ENCODE assay signal across 8 mouse cellular contexts in genomic region chr17:24695326-24696010, GRCm38 (mm10). TPM values are rescaled to one million over a fixed set of nuclear protein-coding genes. Genes with fewer than 3 reads are reported as not detected.
DNase-seq lines count a peak whose midpoint lies in the region; ATAC-seq and TF ChIP-seq lines count a peak whose summit lies in the region.

No protein-coding gene starts in this region.

- ATAC-seq in forebrain, embryonic 15.5 days (replicated peaks), result peak; percentile 38
- no peak for ATAC-seq in liver, embryonic 13.5 days (ENCODE audit: low read depth)
- ATAC-seq in inflammation-experienced regulatory T-cells, adult 6 months, result no peak

- TF ChIP-seq POLR2A in heart, adult 2 months (IDR thresholded peaks at IDR 0.05; ENCODE audit: insufficient read depth, low read depth, low read length), result no peak
- TF ChIP-seq POLR2A in CH12.LX (IDR thresholded peaks at IDR 0.05; ENCODE audit: low read depth, low read length), result no peak

- no peak for TF ChIP-seq RAD21 in CH12.LX (IDR thresholded peaks at IDR 0.05; ENCODE audit: low read depth, low read length)

- dilution Hi-C loops in CH12.LX (cut with MboI; ENCODE audit: extremely low pct_ligation_motif_present, extremely low pct_unique_long_range_greater_than_20kb, low sequenced_read_pairs), result no loop called here

- no peaks in the 10 kb centered on the region for H3K9me3 ChIP-seq in CH12.LX (replicated peaks; ENCODE audit: low read length)
- H3K9me3 ChIP-seq in forebrain, embryonic 15.5 days, result no peaks in the 10 kb centered on the region
- H3K9me3 ChIP-seq in liver, embryonic 13.5 days (replicated peaks), result no peaks in the 10 kb centered on the region

- 11% methylated on average over 51 of the region's 51 CpGs for WGBS in heart, adult 2 months
- 7% methylated on average over 44 of the region's 51 CpGs for WGBS in forebrain, embryonic 15.5 days
- WGBS in liver, embryonic 13.5 days (ENCODE audit: insufficient replicate concordance), result 6% methylated on average over 49 of the region's 51 CpGs

- TF ChIP-seq EP300 in heart, adult 2 months (IDR thresholded peaks at IDR 0.05; ENCODE audit: insufficient read depth, low read depth, low read length), result no peak
- no peak for TF ChIP-seq EP300 in CH12.LX (IDR thresholded peaks at IDR 0.05; ENCODE audit: low read length)

- H3K9ac ChIP-seq in heart, adult 2 months (ENCODE audit: low read depth, low read length), result peak overlapping the region; percentile 84
- peak overlapping the region; percentile 72 for H3K9ac ChIP-seq in CH12.LX (ENCODE audit: insufficient read depth, low read depth)
- H3K9ac ChIP-seq in forebrain, embryonic 15.5 days (replicated peaks), result peak overlapping the region; percentile 86
- H3K9ac ChIP-seq in liver, embryonic 13.5 days, result peak overlapping the region; percentile 90

- no peaks in the 10 kb centered on the region; the same call in 1 of the 2 replicates for H3K4me1 ChIP-seq in heart, adult 2 months (ENCODE audit: control insufficient read depth, insufficient read depth, low read length)
- H3K4me1 ChIP-seq in CH12.LX (ENCODE audit: control insufficient read depth in 1 of 2, insufficient read depth in 2 of 2), result peaks cover 11 to 53% of the 10 kb centered on the region in 2 experiments
- peaks cover 26% of the 10 kb centered on the region for H3K4me1 ChIP-seq in forebrain, embryonic 15.5 days
- peaks cover 40% of the 10 kb centered on the region for H3K4me1 ChIP-seq in liver, embryonic 13.5 days (replicated peaks)

- H3K27ac ChIP-seq in heart, adult 2 months, result peak overlapping the region; percentile 79
- peak overlapping the region; percentile 36 for H3K27ac ChIP-seq in CH12.LX (ENCODE audit: insufficient read depth, low read depth)
- H3K27ac ChIP-seq in forebrain, embryonic 15.5 days (replicated peaks), result peak overlapping the region; percentile 87
- H3K27ac ChIP-seq in liver, embryonic 13.5 days, result peak overlapping the region; percentile 88

- no peaks in the 10 kb centered on the region for H3K36me3 ChIP-seq in heart, adult 2 months (ENCODE audit: control insufficient read depth, insufficient read depth, low read length)
- H3K36me3 ChIP-seq in CH12.LX (replicated peaks in 1 of 2; ENCODE audit: control insufficient read depth in 1 of 2, insufficient read depth in 1 of 2, low read length in 1 of 2), result peaks cover 19 to 39% of the 10 kb centered on the region in 2 experiments
- H3K36me3 ChIP-seq in forebrain, embryonic 15.5 days, result peaks cover 21% of the 10 kb centered on the region
- H3K36me3 ChIP-seq in liver, embryonic 13.5 days, result peaks cover 30% of the 10 kb centered on the region

- in situ Hi-C loops in CH12.LX (cut with MboI; ENCODE audit: low pct_ligation_motif_present, low pct_unique_long_range_greater_than_20kb, low sequenced_read_pairs), result no loop called here

- intact Hi-C loops in heart, adult 2 months (cut with DNase I), result loop anchor here (1.0 to 2.0 kb wide), 2 partner anchors 12 to 19 kb away; partner anchors contain the start of gene Tbl3
- intact Hi-C loops in heart, postnatal 36 days (cut with DNase I), result loop anchor here (2.0 kb wide), 1 partner anchor 25 kb away; no protein-coding TSS in a partner anchor

- H3K79me2 ChIP-seq in heart, adult 2 months (replicated peaks; ENCODE audit: control insufficient read depth, insufficient read depth, low read length), result no peaks in the 10 kb centered on the region
- H3K79me2 ChIP-seq in CH12.LX (replicated peaks; ENCODE audit: control insufficient read depth, extremely low read depth, insufficient read depth, poor library complexity, severe bottlenecking), result no peaks in the 10 kb centered on the region

- TF ChIP-seq CTCF in heart, adult 2 months (IDR thresholded peaks at IDR 0.05), result no peak
- TF ChIP-seq CTCF in CH12.LX (conservative IDR thresholded peaks at IDR 0.05 in 1 of 2, IDR thresholded peaks at IDR 0.05 in 1 of 2; ENCODE audit: low read depth in 2 of 2, low read length in 2 of 2), result no peak

- H3K4me3 ChIP-seq in heart, adult 2 months, result peak overlapping the region; percentile 49
- peak overlapping the region; percentile 79 to 86 (median 85) for H3K4me3 ChIP-seq in CH12.LX (replicated peaks in 1 of 3; ENCODE audit: low read depth in 2 of 3, low read length in 2 of 3, poor library complexity in 1 of 3)
- peak overlapping the region; percentile 77 for H3K4me3 ChIP-seq in forebrain, embryonic 15.5 days
- peak overlapping the region; percentile 84 for H3K4me3 ChIP-seq in liver, embryonic 13.5 days (replicated peaks)

- DNase-seq in heart, adult 2 months, result no peak
- no peak for DNase-seq in heart, postnatal 36 days
- DNase-seq in CH12.LX (ENCODE audit: extremely low read depth), result no peak
- DNase-seq in liver, embryonic 13.5 days, result no peak
- no peak for DNase-seq in right cerebral cortex, adult 18-20 months
- DNase-seq in retina, postnatal 1 day, result no peak

- no peaks in the 10 kb centered on the region for H3K27me3 ChIP-seq in heart, adult 2 months (ENCODE audit: control insufficient read depth, insufficient read depth, low read length)
- H3K27me3 ChIP-seq in CH12.LX (replicated peaks), result peaks cover 5% of the 10 kb centered on the region
- no peaks in the 10 kb centered on the region for H3K27me3 ChIP-seq in forebrain, embryonic 15.5 days
- peaks cover 18% of the 10 kb centered on the region for H3K27me3 ChIP-seq in liver, embryonic 13.5 days

- H3K4me2 ChIP-seq in CH12.LX (ENCODE audit: insufficient read depth, low read depth, poor library complexity, severe bottlenecking), result peak overlapping the region; percentile 70
- peak overlapping the region; percentile 72 for H3K4me2 ChIP-seq in forebrain, embryonic 15.5 days (replicated peaks)
- peak overlapping the region; percentile 96 for H3K4me2 ChIP-seq in liver, embryonic 13.5 days

TF ChIP-seq in CH12.LX, 34 proteins besides CTCF, POLR2A, EP300 and RAD21:
- TF ChIP-seq RCOR1 (conservative IDR thresholded peaks at IDR 0.05; ENCODE audit: low read depth, low read length), result no peak
- no peak for TF ChIP-seq IRF4 (IDR thresholded peaks at IDR 0.05; ENCODE audit: low read depth, low read length)
- TF ChIP-seq ZMIZ1 (IDR thresholded peaks at IDR 0.05; ENCODE audit: low read depth, low read length), result no peak
- no peak for TF ChIP-seq SIN3A (IDR thresholded peaks at IDR 0.05; ENCODE audit: low read length)
- TF ChIP-seq PAX5 (IDR thresholded peaks at IDR 0.05; ENCODE audit: low read length), result no peak

RNA-seq across cellular contexts. Expression of gene Gfer, which starts 0.5 kb away (rescaled TPM):
- total RNA-seq in heart, adult 2 months (2021), result 10 to 100 TPM; 20.3 to 21.5 TPM
- polyA plus RNA-seq in heart, adult 2 months (2012; rRNA removed), result 14.0 and 14.6 TPM in 2 replicates
- total RNA-seq in heart, postnatal 36 days (2021), result 10 to 100 TPM; 19.3 to 22.8 TPM
- total RNA-seq in CH12.LX (2012; rRNA removed), result 102 and 105 TPM in 2 replicates
- 67.6 and 69.1 TPM in 2 replicates for total RNA-seq in CH12.LX (2014; rRNA removed)
- 94.8 and 100.0 TPM in 2 replicates for polyA plus RNA-seq in CH12.LX (2012; ENCODE audit: insufficient read length, low read depth)
- 38.7 TPM in 2 replicates for polyA plus RNA-seq in forebrain, embryonic 15.5 days (2015; fragmentation: Nextera tagmentation; extraction: Ambion mirVana)
- polyA plus RNA-seq in liver, embryonic 13.5 days (2015; fragmentation: Nextera tagmentation; extraction: Ambion mirVana), result 41.3 and 47.7 TPM in 2 replicates
- polyA plus RNA-seq in inflammation-experienced regulatory T-cells, adult 6 months (2017; shearing (Covaris generic)), result 10 to 100 TPM; 10.2 to 18.4 (median 13.1) TPM

RNA-seq across cellular contexts. Expression of gene Noxo1, which starts 0.6 kb away (rescaled TPM):
- total RNA-seq in heart, adult 2 months (2021), result 1 to 10 TPM in 1 of 2 experiments, under 1 TPM in 1; 0.65 to 1.0 TPM
- 2.4 and 4.5 TPM in 2 replicates for polyA plus RNA-seq in heart, adult 2 months (2012; rRNA removed)
- total RNA-seq in heart, postnatal 36 days (2021), result 1 to 10 TPM in 1 of 2 experiments, under 1 TPM in 1; 0.33 to 1.3 TPM
- total RNA-seq in CH12.LX (2012; rRNA removed) (0.80 and 0.89 TPM in 2 replicates), CH12.LX (2014; rRNA removed) (0.47 and 0.54 TPM in 2 replicates)
- 0.95 and 2.5 TPM in 2 replicates for polyA plus RNA-seq in CH12.LX (2012; ENCODE audit: insufficient read length, low read depth)
- polyA plus RNA-seq in forebrain, embryonic 15.5 days (2015; fragmentation: Nextera tagmentation; extraction: Ambion mirVana), result 1.4 and 2.0 TPM in 2 replicates
- polyA plus RNA-seq in liver, embryonic 13.5 days (2015; fragmentation: Nextera tagmentation; extraction: Ambion mirVana), result 0.14 and 0.34 TPM in 2 replicates
- polyA plus RNA-seq in inflammation-experienced regulatory T-cells, adult 6 months (2017; shearing (Covaris generic)), result 1 to 10 TPM; 1.8 to 3.5 (median 2.7) TPM

RNA-seq across cellular contexts. Expression of gene Syngr3, which starts 5.7 kb away (rescaled TPM):
- under 1 TPM; 0.16 to 0.30 TPM for total RNA-seq in heart, adult 2 months (2021)
- polyA plus RNA-seq in heart, adult 2 months (2012; rRNA removed), result 0.43 and 1.00 TPM in 2 replicates
- total RNA-seq in heart, postnatal 36 days (2021), result under 1 TPM; 0.14 to 0.22 TPM
- total RNA-seq in CH12.LX (2012; rRNA removed), result 2.2 and 3.9 TPM in 2 replicates
- 0.23 and 0.32 TPM in 2 replicates for total RNA-seq in CH12.LX (2014; rRNA removed)
- polyA plus RNA-seq in CH12.LX (2012; ENCODE audit: insufficient read length, low read depth), result 0.33 and 0.35 TPM in 2 replicates
- 134 and 145 TPM in 2 replicates for polyA plus RNA-seq in forebrain, embryonic 15.5 days (2015; fragmentation: Nextera tagmentation; extraction: Ambion mirVana)
- polyA plus RNA-seq in liver, embryonic 13.5 days (2015; fragmentation: Nextera tagmentation; extraction: Ambion mirVana), result 0.10 and 0.31 TPM in 2 replicates
- polyA plus RNA-seq in inflammation-experienced regulatory T-cells, adult 6 months (2017; shearing (Covaris generic)), result 1 to 10 TPM in 2 of 3 experiments, under 1 TPM in 1; 0.51 to 5.4 (median 1.7) TPM

RNA-seq across cellular contexts. Expression of gene Tbl3, which starts 12.0 kb away (rescaled TPM):
- 10 to 100 TPM; 17.4 to 19.4 TPM for total RNA-seq in heart, adult 2 months (2021)
- 34.2 and 39.2 TPM in 2 replicates for polyA plus RNA-seq in heart, adult 2 months (2012; rRNA removed)
- total RNA-seq in heart, postnatal 36 days (2021), result 10 to 100 TPM; 16.3 to 17.7 TPM
- total RNA-seq in CH12.LX (2012; rRNA removed) (98.0 and 122 TPM in 2 replicates), CH12.LX (2014; rRNA removed) (99.7 and 105 TPM in 2 replicates)
- polyA plus RNA-seq in CH12.LX (2012; ENCODE audit: insufficient read length, low read depth), result 101 and 104 TPM in 2 replicates
- 79.5 and 83.9 TPM in 2 replicates for polyA plus RNA-seq in forebrain, embryonic 15.5 days (2015; fragmentation: Nextera tagmentation; extraction: Ambion mirVana)
- 53.0 and 53.2 TPM in 2 replicates for polyA plus RNA-seq in liver, embryonic 13.5 days (2015; fragmentation: Nextera tagmentation; extraction: Ambion mirVana)
- polyA plus RNA-seq in inflammation-experienced regulatory T-cells, adult 6 months (2017; shearing (Covaris generic)), result 10 to 100 TPM; 29.5 to 55.4 (median 32.2) TPM

RNA-seq across cellular contexts. Expression of gene Rnf151, which starts 22.4 kb away (rescaled TPM):
- total RNA-seq in heart, adult 2 months (2021), result not detected
- polyA plus RNA-seq in heart, adult 2 months (2012; rRNA removed), result 0.15 and 0.68 TPM in 2 replicates
- total RNA-seq in heart, postnatal 36 days (2021), result not detected
- 0.38 and 0.59 TPM in 2 replicates for total RNA-seq in CH12.LX (2012; rRNA removed)
- total RNA-seq in CH12.LX (2014; rRNA removed), result not detected in 2 replicates
- polyA plus RNA-seq in CH12.LX (2012; ENCODE audit: insufficient read length, low read depth), result 0.20 and 0.34 TPM in 2 replicates
- not detected in 2 replicates for polyA plus RNA-seq in forebrain, embryonic 15.5 days (2015; fragmentation: Nextera tagmentation; extraction: Ambion mirVana)
- 0.10 TPM in 1 of 2 replicates, not detected in the other for polyA plus RNA-seq in liver, embryonic 13.5 days (2015; fragmentation: Nextera tagmentation; extraction: Ambion mirVana)
- not detected for polyA plus RNA-seq in inflammation-experienced regulatory T-cells, adult 6 months (2017; shearing (Covaris generic))

Comparison
In these comparisons a context has a peak if more than half of its experiments do, and no peak if none do; other contexts are left out.
1. H3K27ac ChIP-seq: peak in every context shown above with its lines; median percentile 88 in liver, embryonic 13.5 days; 87 in forebrain, embryonic 15.5 days; 79 in heart, adult 2 months; 36 in CH12.LX.
2. RNA of gene Syngr3, which starts 5.7 kb away (polyA plus RNA-seq): 134 to 145 TPM in forebrain, embryonic 15.5 days; 0.51 to 5.4 TPM in inflammation-experienced regulatory T-cells, adult 6 months, 0.43 to 1.00 TPM in heart, adult 2 months, 0.33 to 0.35 TPM in CH12.LX and 0.10 to 0.31 TPM in liver, embryonic 13.5 days; every median in the first group is over 10 times any median in the second.
3. Peak in every context shown above with its lines, with median percentiles within 50 percentile points of each other: H3K4me3 ChIP-seq, H3K9ac ChIP-seq and H3K4me2 ChIP-seq.